Mouse (Mus musculus): ENCODE data around the gene Itgb1bp1.

DNA sequence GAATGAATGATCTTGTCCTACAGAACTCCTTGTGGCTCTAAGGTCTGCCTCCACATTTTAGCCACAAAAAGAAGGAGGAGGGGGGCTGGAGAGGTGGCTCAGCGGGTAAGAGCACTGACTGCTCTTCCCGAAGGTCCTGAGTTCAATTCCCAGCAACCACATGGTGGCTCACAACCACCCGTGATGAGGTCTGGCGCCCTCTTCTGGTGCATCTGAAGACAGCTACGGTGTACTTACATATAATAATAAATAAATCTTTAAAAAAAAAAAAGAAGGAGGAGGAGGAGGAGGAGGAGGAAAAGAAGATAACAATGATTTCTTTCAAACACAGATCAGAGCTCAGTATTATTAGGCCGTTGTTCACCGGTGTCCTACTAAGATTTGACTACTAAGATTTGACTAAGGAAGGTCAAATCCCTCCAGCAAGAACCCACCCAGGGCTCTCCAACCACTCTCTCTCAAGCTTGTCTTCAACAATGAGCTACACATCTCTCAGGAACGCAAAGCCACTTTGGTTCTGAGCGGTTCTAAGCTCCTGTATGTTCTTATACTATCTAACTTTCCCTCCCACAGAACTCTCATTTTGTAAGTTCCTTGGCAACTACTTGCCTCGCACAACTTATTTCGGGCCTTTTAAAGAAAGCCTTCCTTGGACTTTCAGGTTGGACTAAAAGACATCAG lies 1.2 kb downstream of the Itgb1bp1 start, which contains the start of gene Cpsf3:
- TF ChIP-seq CTCF (IDR thresholded peaks at IDR 0.05; ENCODE audit: low read depth): no peak
- no peak for TF ChIP-seq EP300 (IDR thresholded peaks at IDR 0.05; ENCODE audit: low read depth)

Data from heart, postnatal 0 days (tissue).